Mouse (Mus musculus): ENCODE data around the gene Gm7544.
"Not testable (repeated sequence)": the region's sequence is repeated elsewhere in the genome, so short reads cannot be mapped to it uniquely, and the experiment has no call there.

The Gm7544 gene

GRCm38 (mm10) chr1:82955913-82956312 lies at the start of gene Gm7544:
TSS of gene Gm7544 (minus strand) at chr1:82956013.
- DNase-seq: not testable (repeated sequence)

- not testable (repeated sequence) for DNase-seq
These were observed 44.5 kb upstream of the Gm7544 start, which contains the start of gene Gm47959 for GRCm38 (mm10) chr1:83000306-83000705. TSS of gene Gm47959 (plus strand) at chr1:83000548.

- DNase-seq: no peak
These were observed 38.1 kb upstream of the Gm7544 start for GRCm38 (mm10) chr1:82993947-82994346.

GRCm38 (mm10) chr1:82992093-82992492 lies 36.3 kb upstream of the Gm7544 start:
- no peak for DNase-seq

- no peak for DNase-seq
These were observed 35.8 kb upstream of the Gm7544 start for GRCm38 (mm10) chr1:82991596-82991995.

GRCm38 (mm10) chr1:82991062-82991461 lies 35.2 kb upstream of the Gm7544 start:
- DNase-seq: no peak

GRCm38 (mm10) chr1:82987530-82988198 lies 31.9 kb upstream of the Gm7544 start:
- DNase-seq: no peak

- no peak for DNase-seq
These were observed 30.9 kb upstream of the Gm7544 start for GRCm38 (mm10) chr1:82986738-82987137.

GRCm38 (mm10) chr1:82977840-82978239 lies 22.0 kb upstream of the Gm7544 start:
- DNase-seq: no peak

GRCm38 (mm10) chr1:82975750-82976149 lies 19.9 kb upstream of the Gm7544 start:
- no peak for DNase-seq

GRCm38 (mm10) chr1:82974342-82974741 lies 18.5 kb upstream of the Gm7544 start:
- no peak for DNase-seq

- DNase-seq: no peak
These were observed 18.1 kb upstream of the Gm7544 start for GRCm38 (mm10) chr1:82973901-82974300.

- no peak for DNase-seq
These were observed 17.4 kb upstream of the Gm7544 start for GRCm38 (mm10) chr1:82973244-82973643.

- no peak for DNase-seq
These were observed 16.2 kb upstream of the Gm7544 start for GRCm38 (mm10) chr1:82972046-82972445.

GRCm38 (mm10) chr1:82966413-82966812 lies 10.6 kb upstream of the Gm7544 start:
- DNase-seq: no peak

GRCm38 (mm10) chr1:82959870-82960385 lies 4.1 kb upstream of the Gm7544 start, which contains the start of gene Gm47955:
TSS of gene Gm47955 (plus strand) at chr1:82960286.
- DNase-seq: no peak

GRCm38 (mm10) chr1:82948601-82949000 lies 7.2 kb downstream of the Gm7544 start:
- no peak for DNase-seq

GRCm38 (mm10) chr1:82946029-82946428 lies 9.8 kb downstream of the Gm7544 start:
- not testable (repeated sequence) for DNase-seq

- DNase-seq: not testable (repeated sequence)
These were observed 12.5 kb downstream of the Gm7544 start, which contains the start of gene A030003K21Rik for GRCm38 (mm10) chr1:82943295-82943694. TSS of gene A030003K21Rik (minus strand) at chr1:82943388.

GRCm38 (mm10) chr1:82942505-82942904 lies 13.3 kb downstream of the Gm7544 start:
- not testable (repeated sequence) for DNase-seq

- DNase-seq: no peak
These were observed 17.1 kb downstream of the Gm7544 start for GRCm38 (mm10) chr1:82938666-82939065.

- not testable (repeated sequence) for DNase-seq
These were observed 24.5 kb downstream of the Gm7544 start, which contains the start of gene Gm6217 for GRCm38 (mm10) chr1:82931326-82931725. TSS of gene Gm6217 (minus strand) at chr1:82931399.

- DNase-seq: not testable (repeated sequence)
These were observed 25.3 kb downstream of the Gm7544 start for GRCm38 (mm10) chr1:82930558-82930957.

- DNase-seq: no peak
These were observed 31.2 kb downstream of the Gm7544 start, which contains the start of gene A030014E15Rik for GRCm38 (mm10) chr1:82924650-82925049. TSS of gene A030014E15Rik (plus strand) at chr1:82924917.
